Mouse (Mus musculus) CH12.LX (cell line): ENCODE data around the gene Gm49320.

Experiments used
- CTCF ChIP-seq, 2 experiments: IDR thresholded peaks in 1 of 2; conservative IDR thresholded peaks in 1 of 2; 2 replicates each; pipeline ENCODE4 v1.5.1; 2011 to 2012; ENCODE audit warnings: low read depth in 2 of 2, low read length in 2 of 2, improper control_type of control experiment in 1 of 2, inconsistent platforms in 1 of 2, mild to moderate bottlenecking in 1 of 2, moderate library complexity in 1 of 2
- E2F4 ChIP-seq: IDR thresholded peaks from 2 replicates; pipeline ENCODE4 v1.6.1; 2011; ENCODE audit warnings: low read depth, low read length, improper control_type of control experiment; ENCODE audit not compliant: insufficient replicate concordance
- ETS1 ChIP-seq: conservative IDR thresholded peaks from 2 replicates; pipeline ENCODE4 v1.6.1; 2012; ENCODE audit warnings: low read depth, mild to moderate bottlenecking, inconsistent platforms, low read length, improper control_type of control experiment, moderate library complexity
- GABPA ChIP-seq: IDR thresholded peaks from 2 replicates; pipeline ENCODE4 v1.6.1; 2012; ENCODE audit warnings: low read depth, low read length, improper control_type of control experiment, inconsistent platforms; ENCODE audit not compliant: insufficient replicate concordance
- MAFK ChIP-seq: IDR thresholded peaks from 2 replicates; pipeline ENCODE4 v1.6.1; 2011; ENCODE audit warnings: low read length, improper control_type of control experiment; ENCODE audit not compliant: insufficient replicate concordance
- MAZ ChIP-seq: IDR thresholded peaks from 2 replicates; pipeline ENCODE4 v1.6.1; 2012; ENCODE audit warnings: low read depth, mild to moderate bottlenecking, inconsistent platforms, low read length, improper control_type of control experiment, moderate library complexity
- MEF2A ChIP-seq: IDR thresholded peaks from 2 replicates; pipeline ENCODE4 v1.6.1; 2014; ENCODE audit warnings: low read depth, mild to moderate bottlenecking, inconsistent platforms, low read length, improper control_type of control experiment, borderline replicate concordance
- POLR2A ChIP-seq: IDR thresholded peaks from 2 replicates; pipeline ENCODE4 v1.6.1; 2011; ENCODE audit warnings: low read depth, mild to moderate bottlenecking, improper control_type of control experiment, low read length
- RAD21 ChIP-seq: IDR thresholded peaks from 2 replicates; pipeline ENCODE4 v1.6.1; 2011; ENCODE audit warnings: low read depth, mild to moderate bottlenecking, low read length, improper control_type of control experiment, moderate library complexity
- UBTF ChIP-seq: IDR thresholded peaks from 2 replicates; pipeline ENCODE4 v1.6.1; 2012; ENCODE audit warnings: low read depth, mild to moderate bottlenecking, inconsistent platforms, low read length, improper control_type of control experiment, moderate library complexity
- ZKSCAN1 ChIP-seq: IDR thresholded peaks from 2 replicates; pipeline ENCODE4 v1.6.1; 2012; ENCODE audit warnings: low read depth, inconsistent platforms, low read length, improper control_type of control experiment, borderline replicate concordance

DNA sequence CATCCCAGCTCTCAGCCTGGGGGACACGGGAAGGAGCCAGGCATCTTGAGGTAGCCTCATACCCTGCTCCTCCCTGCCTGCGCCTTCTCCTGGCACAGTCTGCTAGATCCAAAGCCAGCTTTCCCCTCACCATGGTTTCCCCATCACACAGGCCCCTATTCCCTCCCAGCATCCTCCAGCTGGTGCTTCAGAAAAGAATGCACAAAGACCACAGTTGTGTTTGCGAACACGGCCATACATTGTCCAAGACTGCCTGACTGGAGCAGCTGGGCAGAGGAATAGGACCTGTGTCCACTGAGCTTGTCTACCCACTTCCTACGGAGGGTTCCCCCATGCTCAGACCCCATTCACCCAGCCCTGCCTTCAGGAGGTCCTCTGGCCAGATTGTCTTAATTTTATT is 46.4 kb upstream of the Gm49320 start:
- TF ChIP-seq CTCF (conservative IDR thresholded peaks at IDR 0.05 in 1 of 2, IDR thresholded peaks at IDR 0.05 in 1 of 2; ENCODE audit: low read depth in 2 of 2, low read length in 2 of 2) (no peak), MAFK (no peak), MEF2A (no peak), E2F4 (no peak), ZKSCAN1 (no peak), POLR2A (no peak), ETS1 (no peak), RAD21 (no peak), UBTF (no peak), GABPA (no peak), MAZ (no peak)
